Mouse (Mus musculus) activated CD4-positive, CD25-positive, alpha-beta regulatory T cell, adult 4 months (primary cell): ENCODE results near the gene Rpl37. TPM values are rescaled to one million over a fixed set of nuclear protein-coding genes. Genes with fewer than 3 reads are reported as not detected.
"Not testable (repeated sequence)": the region's sequence is repeated elsewhere in the genome, so short reads cannot be mapped to it uniquely, and the experiment has no call there.

Experiments used
- ATAC-seq: one replicate; pipeline ENCODE4 v1.8.0; 2017
- polyA plus RNA-seq, 2 experiments: library from polyadenylated mRNA; unstranded; fragments of 100-300 nt; shearing (Covaris generic); gene quantifications; one replicate each; pipeline ENCODE4 v1.2.1; 2017

The Rpl37 gene
- polyA plus RNA-seq, 2 experiments from 2014 or later = 2,142 to 2,785 TPM

DNA sequence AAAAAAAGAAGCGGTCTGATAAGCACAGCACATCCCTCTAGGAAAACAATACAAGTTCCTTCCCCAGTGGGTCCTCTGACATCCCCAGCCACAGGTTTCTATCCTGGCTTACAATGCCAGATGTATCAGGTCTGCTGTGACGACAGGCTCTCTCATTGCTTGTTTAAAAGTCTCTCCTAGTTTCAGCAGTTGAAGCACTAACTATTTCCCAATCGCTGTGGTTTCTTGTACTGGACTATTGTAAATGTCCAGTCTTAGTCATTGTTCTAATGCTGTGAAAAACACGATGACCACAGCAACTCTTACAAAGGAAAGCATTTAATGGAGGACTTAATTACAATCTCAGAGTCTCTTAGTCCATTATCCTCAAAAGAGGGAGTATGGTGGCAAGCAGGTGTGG, 10.0 kb downstream of the Rpl37 start:
- no peak for ATAC-seq

DNA sequence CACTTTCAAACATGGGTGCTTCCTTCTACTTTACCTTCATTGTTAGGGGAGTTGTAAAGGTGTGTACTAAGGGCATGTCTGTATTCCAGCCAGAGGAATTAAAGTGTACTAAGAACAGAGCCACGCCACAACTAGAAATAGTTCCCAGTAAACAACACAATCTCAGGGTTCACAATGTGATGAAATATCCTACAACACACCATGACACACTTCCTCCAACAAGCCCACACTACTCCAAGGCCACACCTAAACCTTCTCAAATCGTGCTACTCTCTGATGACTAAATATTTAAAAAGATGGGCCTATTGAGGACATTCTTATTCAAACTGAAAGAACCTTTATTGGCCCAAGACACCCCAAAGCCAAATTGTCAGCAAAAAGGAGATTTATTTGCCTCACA, 11.0 kb downstream of the Rpl37 start:
- ATAC-seq = no peak

DNA sequence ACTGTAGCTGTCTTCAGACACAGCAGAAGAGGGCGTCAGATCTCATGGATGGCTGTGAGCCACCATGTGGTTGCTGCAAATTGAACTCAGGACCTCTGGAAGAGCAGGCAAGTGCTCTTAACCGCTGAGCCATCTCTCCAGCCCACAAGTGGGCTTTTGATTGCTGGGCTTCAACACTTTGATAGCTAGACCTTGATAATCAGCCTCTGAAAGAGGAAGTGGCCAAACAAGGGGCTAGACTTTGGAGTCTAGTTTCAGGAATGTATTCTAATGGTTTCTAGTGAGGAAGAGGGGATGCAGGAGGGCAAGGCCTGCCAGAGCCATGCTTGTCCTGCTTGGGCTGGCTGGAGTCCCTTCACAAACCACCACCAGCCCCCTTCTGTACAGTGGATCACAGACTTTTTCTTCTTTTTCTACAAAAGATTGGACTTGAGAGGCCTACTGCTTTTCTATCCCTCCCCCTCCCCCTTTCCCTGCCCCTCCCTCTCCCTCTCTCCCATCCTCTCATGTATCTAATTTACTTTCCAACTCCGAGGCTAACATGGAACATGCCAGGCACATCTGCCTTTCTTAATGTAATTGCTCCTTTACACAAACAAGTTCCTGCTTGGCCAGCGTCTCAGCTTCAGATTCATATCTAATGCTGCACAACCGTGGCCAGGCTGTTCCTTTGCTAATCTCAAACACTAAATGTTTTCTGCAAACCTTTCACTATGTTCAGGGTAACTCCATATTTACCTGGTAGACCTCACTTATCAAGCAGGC, 11.9 kb downstream of the Rpl37 start:
- ATAC-seq = no peak

DNA sequence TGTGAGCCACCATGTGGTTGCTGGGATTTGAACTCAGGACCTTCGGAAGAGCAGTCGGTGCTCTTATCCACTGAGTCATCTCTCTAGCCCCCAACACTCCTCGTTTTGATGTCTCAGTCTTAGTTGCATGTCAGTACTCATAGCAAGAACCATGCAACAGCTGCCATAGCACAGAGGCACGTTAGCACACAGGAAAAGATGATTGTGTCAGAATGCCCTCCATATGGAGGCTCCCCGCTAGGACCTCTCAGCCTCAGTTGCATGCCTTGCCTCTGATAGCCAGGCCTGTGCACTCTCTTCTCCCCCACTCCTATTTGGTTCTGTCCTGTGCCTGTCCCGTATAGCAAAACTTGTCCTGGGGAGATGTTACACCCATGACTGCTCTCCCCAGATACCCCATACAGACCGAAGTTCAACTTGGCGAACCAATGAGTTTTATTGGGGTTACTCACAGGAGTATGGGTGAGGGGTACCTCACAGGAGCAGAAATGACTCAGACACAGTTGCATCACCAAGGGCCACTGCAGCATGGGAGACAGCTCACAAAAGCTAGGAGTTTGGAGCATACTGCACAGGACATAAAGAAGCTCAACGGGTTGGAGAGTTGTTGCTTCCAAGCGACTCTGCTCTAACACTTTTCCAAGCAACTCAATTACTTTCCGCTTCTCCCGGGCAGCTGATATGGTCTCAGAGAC, 12.8 kb downstream of the Rpl37 start:
- no peak for ATAC-seq

DNA sequence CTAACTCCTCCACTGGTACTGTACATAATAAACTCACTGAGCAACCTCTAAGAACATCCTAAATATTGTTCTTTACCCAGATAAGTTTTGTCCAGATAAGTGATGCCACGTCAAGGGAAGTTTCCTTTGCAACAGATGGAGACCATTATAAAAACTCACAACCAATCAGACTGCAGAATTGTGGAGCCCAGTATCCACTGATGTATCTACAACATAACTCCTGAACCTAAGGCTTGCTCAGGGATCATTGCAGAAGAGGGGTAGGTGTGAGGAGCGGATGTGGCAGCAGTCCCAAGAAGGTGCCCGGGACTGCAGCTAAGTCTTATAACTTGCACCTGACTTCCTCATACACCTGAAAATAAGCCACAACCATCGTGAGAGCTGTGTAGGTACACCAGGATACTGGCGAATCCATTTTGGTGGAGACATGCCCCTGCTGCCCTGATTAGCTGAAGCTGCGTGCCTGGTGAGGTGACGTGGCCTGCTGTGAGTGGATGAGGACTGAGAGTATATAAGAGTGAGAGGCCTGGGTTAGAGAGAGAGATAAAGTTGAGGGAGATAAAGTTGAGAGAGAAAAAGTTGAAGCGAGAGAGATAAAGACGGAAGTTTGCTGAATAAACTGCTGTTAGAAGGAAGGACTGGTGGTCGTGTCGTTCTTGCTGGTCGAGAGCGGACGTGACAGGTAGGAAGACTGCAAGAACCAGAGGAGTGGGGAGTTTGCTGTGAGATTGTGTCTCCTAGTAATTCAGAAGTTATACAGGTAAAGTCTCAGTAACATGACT, 14.6 kb downstream of the Rpl37 start:
- ATAC-seq = not testable (repeated sequence)

DNA sequence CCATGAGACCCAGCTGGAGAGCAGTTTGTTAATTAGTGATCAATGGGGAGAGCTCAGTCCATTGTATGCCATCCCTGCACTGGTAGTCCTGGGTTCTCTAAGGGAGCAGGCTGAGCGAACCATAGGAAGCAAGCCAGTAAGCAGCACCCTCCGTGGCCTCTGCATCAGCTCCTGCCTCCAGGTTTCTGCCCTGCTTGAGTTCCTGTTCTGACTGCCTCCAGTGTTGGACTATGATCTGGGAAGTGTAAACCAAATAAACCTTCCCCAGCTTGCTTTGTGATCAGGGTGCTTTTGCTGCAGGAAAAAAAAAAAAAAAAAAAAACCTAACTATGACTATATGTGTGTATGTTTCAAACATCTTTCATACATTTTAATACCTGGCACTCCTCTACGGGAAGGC, 16.9 kb downstream of the Rpl37 start:
- no peak for ATAC-seq

DNA sequence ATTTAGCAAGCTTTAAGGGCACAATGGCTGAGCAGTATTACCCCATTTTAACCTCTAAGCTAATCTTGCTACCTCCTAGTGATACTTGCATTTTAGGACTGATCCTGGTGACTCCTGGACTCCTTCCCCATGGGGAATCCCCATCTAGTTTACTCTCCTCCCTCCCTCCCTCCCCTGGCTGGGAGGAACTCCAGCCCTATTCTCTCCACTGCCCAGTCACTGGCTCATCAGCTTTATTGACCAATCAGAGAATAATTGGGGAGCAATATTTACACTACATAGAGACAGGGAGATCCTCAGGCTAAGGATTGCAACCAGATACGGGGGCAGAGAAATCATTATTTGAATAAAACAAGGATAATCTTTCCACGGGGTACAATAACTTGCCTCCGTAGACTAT, 17.7 kb downstream of the Rpl37 start:
- ATAC-seq = no peak

DNA sequence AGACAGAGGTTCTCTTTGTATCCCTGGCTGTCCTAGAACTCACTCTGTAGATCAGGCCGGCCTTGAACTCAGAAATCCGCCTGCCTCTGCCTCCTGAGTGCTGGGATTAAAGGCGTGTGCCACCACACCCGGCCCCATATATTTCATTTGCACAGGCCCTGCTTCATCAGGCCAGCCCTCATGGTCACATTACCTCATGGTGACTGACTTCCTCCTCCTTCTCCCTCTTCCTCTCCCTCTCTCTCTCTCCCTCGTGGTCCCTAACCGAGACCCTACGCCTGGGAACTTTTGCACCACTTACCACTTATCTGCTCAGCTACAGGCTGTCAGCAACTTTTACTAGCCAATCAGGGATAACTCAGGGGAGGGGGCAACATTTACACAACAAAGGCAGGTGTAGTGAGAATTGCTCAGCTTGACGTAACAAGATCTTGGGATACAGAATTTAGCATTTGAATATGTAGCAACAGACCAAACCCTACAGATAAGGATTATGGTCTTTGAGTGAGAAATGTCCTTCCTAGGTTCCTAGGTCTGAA, 18.6 kb downstream of the Rpl37 start:
- no peak for ATAC-seq

DNA sequence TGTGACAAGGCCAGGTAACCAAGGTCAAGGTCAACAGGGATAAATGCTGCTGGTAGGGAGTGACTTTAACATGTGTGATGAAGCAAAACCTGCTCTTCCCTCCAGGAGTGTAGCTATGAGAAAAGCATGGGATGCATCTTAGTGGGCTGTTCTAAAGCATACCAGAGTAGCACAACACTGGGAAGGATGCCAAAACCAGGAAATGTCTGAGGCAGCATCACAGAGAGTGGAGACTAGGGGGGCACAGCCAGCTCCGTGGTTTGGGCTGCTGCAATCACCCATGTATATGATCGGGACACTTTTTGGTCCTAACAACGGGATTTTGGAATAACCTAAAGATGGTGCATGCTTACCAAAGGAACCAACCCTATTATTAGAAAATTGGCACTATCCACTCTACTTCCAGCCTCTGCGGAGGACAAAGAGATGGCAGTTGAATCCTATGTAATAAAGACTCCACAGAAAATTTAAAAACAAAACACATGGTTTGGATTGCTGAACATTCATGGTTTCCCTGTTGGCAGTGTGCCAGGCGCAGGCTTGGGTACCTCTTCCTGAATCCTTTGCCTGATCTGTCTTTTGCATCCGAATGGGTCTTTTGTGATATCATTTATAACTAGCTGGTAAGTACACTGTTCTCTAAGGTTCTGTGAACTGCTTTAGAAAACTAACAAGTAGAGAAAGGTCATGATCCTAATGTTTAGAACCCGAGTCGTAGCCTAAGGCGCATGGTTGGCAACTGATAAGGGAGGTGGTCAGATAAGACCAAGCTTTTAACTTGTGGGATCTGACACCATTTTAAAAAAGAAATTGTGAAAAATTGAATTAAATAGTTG, 21.8 kb downstream of the Rpl37 start:
- no peak for ATAC-seq

DNA sequence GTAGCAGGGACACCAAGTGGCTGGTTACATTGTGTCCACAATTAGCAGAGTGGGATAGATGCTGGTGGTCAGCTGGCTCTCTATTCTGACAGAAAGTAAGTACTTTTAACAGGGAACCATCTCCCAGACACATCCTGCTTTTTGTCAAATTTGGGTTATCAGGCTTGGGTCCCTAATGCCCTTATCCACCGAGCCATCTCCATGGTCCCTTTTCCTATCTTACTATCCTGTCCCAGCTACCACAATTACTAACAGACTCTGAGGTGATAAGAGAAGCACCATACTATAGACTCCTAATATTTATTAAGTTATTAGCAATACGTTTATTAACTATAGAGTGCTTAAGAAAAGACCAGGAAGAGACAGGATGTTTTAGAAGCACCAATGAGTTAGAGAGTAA, 22.9 kb downstream of the Rpl37 start:
- ATAC-seq = no peak

DNA sequence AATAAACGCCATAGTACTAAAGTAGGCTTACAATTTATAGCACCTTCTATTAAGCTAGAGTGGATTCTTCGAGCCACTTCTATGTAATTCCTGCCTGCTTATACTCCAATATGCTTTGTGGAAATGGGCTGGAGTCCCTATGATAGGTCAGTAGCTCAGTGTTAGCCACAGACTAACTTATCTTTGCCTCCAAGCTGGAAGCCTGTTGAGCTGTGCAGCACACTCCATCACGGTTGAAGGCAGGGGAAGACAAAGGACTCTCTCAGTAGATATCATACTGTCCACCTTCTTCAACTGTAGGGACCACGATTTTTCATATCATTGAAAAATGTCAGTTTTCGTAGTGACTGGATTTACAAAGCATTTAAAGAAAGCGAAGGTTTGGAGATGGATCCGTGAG, 23.4 kb downstream of the Rpl37 start:
- ATAC-seq = no peak

DNA sequence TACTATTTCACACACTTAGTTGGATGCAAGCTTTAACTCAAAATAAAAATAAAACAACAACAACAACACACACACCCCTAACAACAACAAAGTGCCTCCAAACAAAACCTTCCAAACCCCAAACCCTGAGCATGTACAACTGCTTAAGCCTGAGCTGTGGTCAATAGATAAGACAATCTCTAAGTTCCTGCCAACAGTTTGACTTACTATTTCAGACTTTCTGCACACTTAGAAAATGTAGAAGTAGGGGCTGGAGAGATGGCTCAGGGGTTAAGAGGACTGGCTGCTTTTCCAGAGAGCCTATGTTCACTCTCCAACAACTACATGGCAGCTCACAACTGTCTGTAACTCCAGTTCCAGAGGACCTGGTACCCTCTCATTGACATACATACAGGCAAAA, 23.9 kb downstream of the Rpl37 start:
- ATAC-seq = no peak

DNA sequence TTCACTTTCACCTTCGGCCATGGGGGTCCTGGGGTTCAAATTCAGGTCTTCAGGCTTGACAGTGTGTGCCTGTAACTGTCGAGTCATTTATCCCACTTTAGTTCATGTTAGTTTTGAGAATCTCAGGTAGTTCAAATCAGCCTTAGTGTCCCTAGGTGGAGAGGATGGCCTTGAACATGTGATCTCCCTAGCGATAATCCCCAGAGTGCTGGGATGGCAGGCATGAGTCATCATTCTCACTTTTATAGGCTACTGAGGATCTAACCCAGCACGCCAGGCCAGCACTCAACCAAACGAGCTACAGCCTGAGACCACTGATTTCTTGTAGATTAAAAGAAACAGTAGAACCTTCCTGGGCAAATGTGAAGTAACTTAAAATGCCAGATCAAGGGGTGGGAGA, 25.6 kb downstream of the Rpl37 start:
- ATAC-seq = no peak

DNA sequence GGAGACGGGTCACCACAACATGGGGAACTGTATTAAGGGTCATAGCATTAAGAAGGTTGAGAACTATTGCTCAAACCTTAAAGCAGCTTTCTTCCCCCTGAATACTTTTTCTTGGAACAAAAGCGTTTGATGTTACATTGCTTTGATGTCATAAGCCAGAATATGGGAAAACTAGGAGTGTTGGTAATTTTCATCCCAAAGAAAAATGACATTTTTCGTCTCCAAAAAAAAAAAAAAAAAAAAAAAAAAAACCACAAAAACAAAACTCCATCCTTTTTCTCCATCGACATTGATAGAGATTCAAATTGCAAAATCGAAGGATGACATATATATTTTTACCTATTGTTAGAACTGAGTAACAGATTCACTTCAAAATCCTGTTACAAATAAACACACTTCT, 26.3 kb downstream of the Rpl37 start:
- ATAC-seq = no peak

DNA sequence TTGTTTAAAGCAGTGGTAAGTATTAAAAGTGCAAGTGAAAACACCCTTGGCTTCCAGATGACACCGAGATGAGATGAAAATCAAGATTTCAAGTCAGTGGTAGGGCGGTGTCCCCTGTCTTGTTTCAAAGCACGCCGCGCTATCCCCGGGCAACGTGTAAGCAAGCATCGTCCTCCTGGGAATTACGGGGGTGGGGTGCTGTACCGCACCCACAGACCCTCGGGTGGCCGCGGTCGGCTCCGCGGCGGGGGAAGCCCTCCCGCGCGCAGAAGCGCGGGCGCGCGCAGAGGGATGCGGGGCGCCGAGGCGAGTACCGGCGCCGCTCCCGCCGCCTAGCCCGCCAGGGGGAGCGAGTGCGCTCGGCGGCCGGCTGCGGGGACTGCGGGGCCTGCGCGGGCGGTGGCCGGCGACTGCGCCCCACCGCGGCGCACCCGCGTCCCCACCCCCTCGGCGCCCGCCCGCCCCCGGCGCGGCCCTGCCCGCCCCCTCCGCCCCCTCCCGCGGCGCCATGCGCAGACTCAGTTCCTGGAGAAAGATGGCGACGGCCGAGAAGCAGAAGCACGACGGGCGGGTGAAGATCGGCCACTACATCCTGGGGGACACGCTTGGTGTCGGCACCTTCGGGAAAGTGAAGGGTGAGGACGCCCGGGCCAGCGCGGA, 27.0 kb downstream of the Rpl37 start, which contains the start of gene Prkaa1:
Prkaa1 (plus strand) TSS at position 501 of the 660 bp plus-strand sequence.
- ATAC-seq = peak; percentile 61

DNA sequence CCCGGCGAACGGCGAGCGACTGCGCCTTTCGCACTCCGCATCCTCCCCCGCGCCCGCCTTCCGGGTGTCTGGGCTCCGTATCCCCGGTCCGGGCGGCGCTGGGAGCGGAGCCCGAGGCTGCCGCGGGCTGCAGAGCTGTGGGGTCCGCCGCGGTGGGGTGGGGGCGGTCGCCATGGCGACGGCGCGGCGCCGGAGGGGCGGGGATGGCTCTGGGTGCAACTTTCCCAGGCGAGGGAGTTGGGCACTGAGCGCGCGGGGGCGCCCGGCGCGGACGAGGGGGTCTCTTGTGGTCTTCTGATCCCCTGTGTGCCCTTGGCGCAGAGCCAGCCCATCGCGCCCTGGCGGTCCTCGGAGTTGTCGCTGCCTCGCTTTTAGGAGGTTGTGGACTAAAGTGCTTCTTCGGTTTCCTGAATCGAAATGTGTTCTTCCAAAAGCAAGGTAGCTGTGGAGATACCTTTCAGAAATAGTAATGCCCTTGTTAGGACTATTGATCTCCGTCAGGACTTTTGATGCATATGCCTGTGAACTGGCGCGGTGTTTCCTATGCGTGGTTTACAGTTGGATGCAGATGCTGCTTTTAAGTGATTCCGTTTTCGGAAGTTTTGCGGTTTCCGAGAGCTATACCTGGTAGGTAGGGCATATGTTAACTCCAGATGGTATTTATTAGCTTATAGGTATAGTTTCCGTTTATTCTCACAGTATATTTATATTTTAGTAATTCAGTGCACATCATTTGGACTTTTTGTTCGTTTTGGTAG, 27.8 kb downstream of the Rpl37 start:
- peak; percentile 34 for ATAC-seq

DNA sequence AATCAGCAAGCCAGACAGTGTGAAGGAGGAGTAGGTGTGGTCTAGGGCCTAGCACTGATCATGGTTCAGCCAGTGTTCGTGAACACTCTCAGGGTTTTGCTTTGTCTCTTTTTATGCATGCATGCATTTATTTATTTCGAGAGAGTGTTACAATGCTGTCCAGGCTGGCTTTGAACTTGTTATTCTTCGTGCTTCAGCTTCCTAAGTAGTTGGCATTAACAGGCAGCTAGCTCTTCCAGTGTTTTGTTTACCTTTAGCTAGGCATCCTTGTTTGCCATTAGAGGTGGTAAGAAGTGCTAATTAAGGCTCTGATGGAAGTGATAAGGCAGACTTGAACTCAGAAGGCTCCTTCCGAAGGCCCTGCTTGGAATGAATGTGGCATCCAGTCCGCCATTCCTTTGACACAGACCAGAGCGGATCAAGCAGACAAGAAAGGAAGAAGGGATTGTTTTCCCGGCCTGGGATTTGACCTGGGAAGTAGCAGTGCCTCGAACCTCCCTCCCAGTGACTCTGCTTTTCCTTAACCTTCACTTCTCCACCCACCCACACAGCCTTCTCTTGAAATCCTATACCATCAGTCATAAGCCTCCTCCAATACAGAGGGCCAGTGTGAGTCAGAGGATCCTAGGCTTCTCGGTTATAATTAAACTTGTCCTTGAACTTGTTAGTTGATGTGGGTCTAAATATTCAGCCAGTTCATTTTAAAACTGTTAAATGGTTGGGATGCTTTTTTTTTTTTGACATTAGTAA, 28.9 kb downstream of the Rpl37 start:
- no peak for ATAC-seq

DNA sequence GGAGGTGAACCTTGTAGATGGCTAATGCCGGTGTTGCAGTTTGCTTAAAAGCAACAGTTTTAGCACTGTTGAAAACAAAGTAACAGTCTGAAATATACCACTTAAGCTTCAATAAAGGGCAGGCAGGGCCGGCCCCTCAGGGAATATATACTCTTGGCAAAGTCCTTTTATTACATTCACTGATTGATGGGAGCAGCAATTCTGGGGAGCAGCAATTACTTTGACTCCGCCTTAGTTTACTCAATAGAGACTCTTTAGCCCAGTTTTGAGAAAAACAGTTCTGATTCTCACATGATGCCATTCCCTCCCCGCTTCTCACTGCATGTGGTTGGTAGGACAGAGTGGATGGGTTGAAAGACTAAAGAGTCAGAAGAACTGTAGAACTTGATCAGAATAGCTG, 32.7 kb downstream of the Rpl37 start:
- no peak for ATAC-seq

DNA sequence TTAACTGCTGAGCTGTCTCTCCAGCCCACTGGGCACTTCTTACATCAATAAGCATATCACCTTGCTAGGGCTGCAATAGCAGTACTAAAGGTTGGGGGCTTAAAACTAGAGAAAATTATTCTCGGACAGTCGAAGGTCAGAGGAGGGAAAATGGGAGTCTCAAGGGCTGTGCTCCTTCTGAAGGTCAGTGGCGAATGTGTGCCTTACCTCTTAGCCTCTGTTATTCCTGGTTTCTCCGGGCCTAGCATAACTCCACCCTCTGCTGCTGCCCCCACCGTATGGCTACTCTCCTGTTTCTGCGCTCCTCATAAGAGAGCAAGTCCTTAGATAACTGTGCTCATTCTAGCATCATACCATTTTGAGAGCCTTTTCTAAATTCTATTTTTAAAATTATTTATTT, 35.7 kb downstream of the Rpl37 start:
- no peak for ATAC-seq

DNA sequence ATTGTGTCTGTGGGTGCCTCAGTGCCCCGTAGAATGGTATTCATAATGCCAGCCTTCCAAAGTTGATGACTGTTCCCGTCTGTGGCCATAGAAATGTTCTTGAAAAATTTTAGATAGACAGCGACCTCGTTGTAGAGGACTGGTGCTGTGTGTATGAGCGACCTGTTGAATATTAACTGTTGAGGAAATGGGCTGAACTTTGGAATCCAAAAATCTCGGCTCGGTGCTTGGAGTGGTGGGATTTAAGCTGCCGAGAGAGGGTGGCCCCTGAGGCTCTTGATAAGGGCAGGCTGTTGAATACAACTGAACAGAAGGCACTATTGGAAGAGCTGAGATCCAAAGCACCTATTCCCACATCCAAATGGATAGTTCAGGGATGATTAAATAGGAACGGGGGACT, 38.2 kb downstream of the Rpl37 start:
- no peak for ATAC-seq
